Mouse (Mus musculus) small intestine, adult 2 months (tissue): ENCODE results near the gene Tespa1. TPM values are rescaled to one million over a fixed set of nuclear protein-coding genes. Genes with fewer than 3 reads are reported as not detected.

Experiments used
- H3K27ac ChIP-seq: fragments of 200-500 bp; 2 replicates; pipeline ENCODE4 v1.5.1; 2012; ENCODE audit warnings: low read depth, low read length, control low read depth, inconsistent platforms; ENCODE audit not compliant: insufficient read depth
- H3K27me3 ChIP-seq: fragments of 200-500 bp; 2 replicates; pipeline ENCODE4 v1.6.1; 2012; ENCODE audit warnings: mild to moderate bottlenecking, moderate library complexity, low read length, inconsistent platforms; ENCODE audit not compliant: control insufficient read depth, insufficient read depth
- H3K36me3 ChIP-seq: fragments of 200-500 bp; 2 replicates; pipeline ENCODE4 v1.6.1; 2012; ENCODE audit warnings: mild to moderate bottlenecking, low read length, control low read depth, inconsistent platforms; ENCODE audit not compliant: control insufficient read depth, insufficient read depth
- H3K4me1 ChIP-seq: fragments of 200-500 bp; 2 replicates; pipeline ENCODE4 v1.6.1; 2012; ENCODE audit warnings: low read length, inconsistent platforms, mixed read lengths; ENCODE audit not compliant: control insufficient read depth, insufficient read depth, insufficient read length
- H3K4me3 ChIP-seq: fragments of 200-500 bp; 2 replicates; pipeline ENCODE4 v1.5.1; 2012; ENCODE audit warnings: low read depth, mild to moderate bottlenecking, control low read depth, inconsistent platforms, low read length, moderate library complexity
- CTCF ChIP-seq: fragments of 200-500 bp; IDR thresholded peaks from 2 replicates; pipeline ENCODE4 v1.5.1; 2012; ENCODE audit warnings: low read depth, mild to moderate bottlenecking, control low read depth, inconsistent platforms, low read length, moderate library complexity, mixed read lengths; ENCODE audit not compliant: insufficient replicate concordance, insufficient read length; ENCODE audit errors: extremely low read depth
- POLR2A ChIP-seq: fragments of 200-500 bp; IDR thresholded peaks from 2 replicates; pipeline ENCODE4 v1.6.1; 2012; ENCODE audit warnings: low read depth, mild to moderate bottlenecking, control low read depth, inconsistent platforms, low read length, moderate library complexity
- WGBS: fragments of 180-500 bp; shearing (Covaris S2); methylation state at CpG from one replicate; pipeline ENCODE4 v1.1.7; 2018; 5-methylcytosine and 5-hydroxymethylcytosine counted together
- polyA plus RNA-seq: library from polyadenylated mRNA; depleted of rRNA; stranded (reverse); fragments of >200 nt; gene quantifications from 2 replicates; pipeline ENCODE4 v1.2.3, GENCODE M21; 2012

Tespa1 gene
- polyA plus RNA-seq, 1 experiment = 0.25 TPM

DNA sequence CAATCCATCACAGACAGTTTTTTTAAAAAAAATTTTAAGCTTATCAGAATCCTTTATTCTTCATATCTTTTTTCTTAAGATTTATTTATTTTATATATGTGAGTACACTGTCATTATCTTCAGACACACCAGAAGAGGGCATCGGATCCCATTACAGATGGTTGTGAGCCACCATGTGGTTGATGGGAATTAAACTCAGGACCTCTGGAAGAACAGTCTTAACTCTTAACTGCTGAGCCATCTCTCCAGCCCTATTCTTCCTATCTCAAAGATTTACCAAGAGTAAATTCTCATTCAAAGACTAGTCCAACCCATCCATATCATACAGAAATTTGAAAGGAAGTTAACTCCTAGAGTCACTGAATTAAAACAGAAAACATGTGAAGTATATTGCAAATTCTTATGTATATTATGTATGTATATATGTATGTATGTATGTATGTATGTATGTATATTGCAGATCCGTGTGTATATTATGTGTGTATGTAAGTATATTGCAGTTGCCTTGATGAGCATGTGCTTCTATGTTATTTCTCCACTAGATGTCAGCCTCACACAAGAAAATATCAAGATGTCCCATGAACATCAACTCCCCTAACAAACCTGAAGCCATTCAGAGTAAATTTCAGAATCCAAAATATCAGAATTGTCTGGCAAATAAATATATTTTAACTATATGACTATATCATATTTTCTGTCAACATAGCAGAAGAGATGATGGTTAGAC lies 40.9 kb downstream of the Tespa1 start:
- H3K4me3 ChIP-seq = no peak overlapping the region
- no peak overlapping the region for H3K27ac ChIP-seq
- 54% methylated on average over 2 of the region's 2 CpGs for WGBS
- TF ChIP-seq POLR2A (no peak), CTCF (no peak)
- H3K4me1 ChIP-seq = no peaks in the 10 kb centered on the region
- H3K27me3 ChIP-seq = no peaks in the 10 kb centered on the region
- H3K36me3 ChIP-seq = no peaks in the 10 kb centered on the region

DNA sequence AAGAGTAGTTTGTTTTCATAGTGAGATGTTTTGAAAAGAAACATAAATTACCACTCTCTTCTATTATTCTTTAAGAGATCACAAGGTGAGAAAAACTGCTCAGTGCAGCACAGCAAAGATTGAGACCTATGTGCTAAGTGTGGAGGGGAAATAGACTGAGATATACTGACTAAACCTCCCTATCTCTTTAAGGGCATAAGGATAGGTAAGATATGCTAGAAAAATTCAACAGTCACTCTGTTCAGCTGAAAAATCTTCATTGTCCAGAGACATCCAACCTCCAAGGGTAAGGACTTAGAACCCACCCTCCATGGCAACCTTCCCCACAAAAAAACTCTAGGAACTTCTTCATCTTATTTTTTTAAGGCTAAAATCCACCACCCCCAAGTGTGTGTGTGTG lies 42.1 kb downstream of the Tespa1 start:
- Histone ChIP-seq H3K27me3 (no peaks in the 10 kb centered on the region), H3K4me3 (no peak overlapping the region), H3K36me3 (no peaks in the 10 kb centered on the region), H3K4me1 (no peaks in the 10 kb centered on the region), H3K27ac (no peak overlapping the region)
- no peak for TF ChIP-seq CTCF
- no peak for TF ChIP-seq POLR2A

DNA sequence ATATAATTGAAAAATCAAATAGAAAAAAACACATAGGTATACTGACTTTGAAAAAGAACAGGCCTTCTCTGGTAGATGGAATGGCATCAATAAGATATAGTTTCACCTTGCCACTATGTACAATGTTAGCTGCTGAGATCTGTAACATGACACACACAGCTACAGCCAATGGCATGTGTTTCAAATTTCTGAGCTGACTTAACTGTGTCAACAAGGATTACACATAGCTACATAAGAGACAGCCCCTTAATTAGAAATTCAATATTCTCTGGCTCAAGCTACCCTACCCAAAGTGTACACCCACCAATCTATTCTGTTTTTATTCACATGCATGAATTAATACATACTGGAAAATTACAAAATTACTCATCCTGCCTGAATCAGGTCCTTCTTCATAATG lies 45.7 kb downstream of the Tespa1 start:
- Histone ChIP-seq H3K36me3 (no peaks in the 10 kb centered on the region), H3K4me3 (no peak overlapping the region), H3K27ac (no peak overlapping the region), H3K4me1 (peaks cover 2% of the 10 kb centered on the region; the same call in 1 of the 2 replicates), H3K27me3 (no peaks in the 10 kb centered on the region)
- TF ChIP-seq POLR2A = no peak
- no peak for TF ChIP-seq CTCF

DNA sequence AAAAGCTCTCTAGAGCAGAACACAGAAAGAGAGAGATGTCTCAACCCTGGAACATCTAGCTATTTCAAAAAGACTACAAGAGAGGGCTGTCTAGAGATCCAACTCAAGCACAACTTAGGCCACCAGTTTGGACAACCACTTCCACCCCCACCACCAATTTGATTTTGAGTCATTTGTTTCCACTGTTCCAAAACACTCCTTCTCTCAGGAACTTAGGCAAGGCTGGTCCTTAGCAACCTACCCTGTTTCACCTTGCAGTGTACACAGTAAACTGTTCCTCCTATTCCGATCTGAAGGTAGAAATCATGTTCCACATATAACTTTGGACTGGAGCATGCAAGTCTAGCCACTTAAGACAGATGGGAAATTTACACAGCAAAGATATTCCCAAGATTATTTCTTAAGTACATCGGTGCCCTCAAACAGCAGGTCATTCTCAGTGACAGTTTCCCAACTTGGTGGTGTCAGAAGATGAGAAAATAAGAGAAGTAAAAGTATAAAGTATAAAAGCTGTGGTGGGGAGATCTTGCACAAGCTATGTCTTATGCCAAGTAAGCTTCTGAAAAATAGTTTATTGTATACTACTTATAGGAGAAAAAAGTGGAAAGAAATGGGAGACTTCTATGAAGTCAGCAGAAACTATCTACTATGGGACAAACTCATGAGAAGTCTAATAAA lies 47.5 kb downstream of the Tespa1 start:
- peaks cover 2% of the 10 kb centered on the region; the same call in 1 of the 2 replicates for H3K4me1 ChIP-seq
- no peak for TF ChIP-seq POLR2A
- TF ChIP-seq CTCF = no peak

DNA sequence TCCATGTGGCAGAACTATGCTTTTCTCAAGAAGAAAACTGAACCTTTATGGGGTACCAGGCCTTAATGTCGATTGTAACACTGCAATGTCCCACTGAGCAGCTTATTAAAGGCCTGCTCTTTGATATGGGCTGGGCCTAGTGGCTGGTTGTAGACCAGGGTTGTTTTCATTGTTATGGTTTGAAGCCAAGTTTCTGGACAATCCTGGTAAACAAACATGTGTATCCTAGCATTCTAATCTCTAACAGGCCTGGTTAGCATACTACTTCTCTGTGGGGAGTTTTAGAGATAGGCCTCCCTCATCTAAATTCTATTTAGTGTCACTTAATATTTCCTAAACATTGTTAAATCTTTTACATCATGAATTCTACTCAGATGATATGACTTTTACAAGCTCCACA lies 49.0 kb downstream of the Tespa1 start:
- WGBS = 58% methylated on average over 1 of the region's 1 CpGs
- Histone ChIP-seq H3K27ac (no peak overlapping the region), H3K4me3 (no peak overlapping the region), H3K4me1 (peaks cover 2% of the 10 kb centered on the region; the same call in 1 of the 2 replicates), H3K36me3 (no peaks in the 10 kb centered on the region), H3K27me3 (no peaks in the 10 kb centered on the region)
- TF ChIP-seq CTCF (no peak), POLR2A (no peak)

More for the DNA sequence above, 47.5 kb downstream of the Tespa1 start:
- WGBS = 80% methylated on average over 2 of the region's 2 CpGs
- no peak overlapping the region for H3K27ac ChIP-seq
- no peaks in the 10 kb centered on the region for H3K36me3 ChIP-seq
- no peak overlapping the region for H3K4me3 ChIP-seq
- no peaks in the 10 kb centered on the region for H3K27me3 ChIP-seq

DNA sequence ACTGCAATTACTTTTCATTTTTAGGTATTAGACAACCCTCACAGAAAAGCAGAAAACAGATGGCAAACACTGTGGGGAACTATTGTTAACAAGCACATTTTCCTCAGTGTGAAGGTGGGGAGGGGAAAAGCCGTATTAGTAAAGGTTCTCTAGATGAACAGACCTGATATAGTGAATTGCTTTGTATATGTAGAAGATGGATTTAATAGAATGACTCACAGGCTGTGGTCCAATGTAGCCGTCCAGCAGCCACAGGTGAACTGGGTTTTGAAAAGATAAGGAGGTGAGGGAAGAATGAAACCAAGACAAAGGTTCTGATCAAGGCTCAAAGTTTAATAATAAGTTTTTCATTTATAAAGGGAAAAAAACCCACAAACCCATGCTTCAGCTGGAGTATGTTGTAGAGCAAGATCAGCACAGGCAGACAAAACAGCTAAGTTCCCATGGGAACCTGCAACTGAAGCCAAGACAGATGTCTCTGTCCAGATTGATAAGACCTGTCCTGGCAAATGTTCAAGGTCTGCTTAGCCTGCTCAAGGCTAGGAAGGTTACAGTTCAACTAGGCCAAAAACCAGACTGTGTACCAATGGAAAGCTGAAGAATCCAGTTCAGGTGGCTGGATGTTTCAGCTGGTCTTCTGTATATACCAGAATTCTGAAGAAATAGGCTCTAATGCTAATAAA lies 50.0 kb downstream of the Tespa1 start:
- 22% methylated on average over 2 of the region's 2 CpGs for WGBS
- Histone ChIP-seq H3K27me3 (no peaks in the 10 kb centered on the region), H3K27ac (no peak overlapping the region), H3K4me1 (peaks cover 2% of the 10 kb centered on the region; the same call in 1 of the 2 replicates), H3K36me3 (no peaks in the 10 kb centered on the region), H3K4me3 (no peak overlapping the region)
- TF ChIP-seq CTCF (no peak), POLR2A (no peak)

DNA sequence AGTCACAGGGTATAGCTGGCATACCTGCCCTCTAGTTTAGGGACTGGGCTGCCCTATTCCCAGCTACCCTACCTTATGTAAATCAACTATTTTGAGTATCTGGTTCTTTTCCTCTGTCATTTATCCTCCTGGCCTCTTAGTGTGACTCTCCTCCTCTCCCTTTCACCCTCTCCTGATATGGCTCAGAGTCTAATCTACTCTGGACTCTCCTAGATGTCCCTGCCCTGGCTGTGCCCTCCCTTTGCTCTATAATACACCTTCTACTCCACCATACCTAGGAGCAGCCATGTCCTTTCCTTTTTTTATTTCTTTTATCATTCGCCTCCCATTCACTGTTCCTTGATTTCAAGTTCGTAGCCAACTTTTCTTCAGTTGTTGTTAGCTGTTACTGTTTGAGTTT lies 52.5 kb downstream of the Tespa1 start:
- Histone ChIP-seq H3K4me1 (peaks cover 2% of the 10 kb centered on the region; the same call in 1 of the 2 replicates), H3K27me3 (no peaks in the 10 kb centered on the region), H3K27ac (no peak overlapping the region), H3K36me3 (no peaks in the 10 kb centered on the region), H3K4me3 (no peak overlapping the region)
- WGBS = 81% methylated on average over 2 of the region's 2 CpGs
- TF ChIP-seq CTCF = no peak
- no peak for TF ChIP-seq POLR2A
